Mouse (Mus musculus): ENCODE data around the gene Leo1.
"Not testable (repeated sequence)": the region's sequence is repeated elsewhere in the genome, so short reads cannot be mapped to it uniquely, and the experiment has no call there.

The Leo1 gene

GRCm38 (mm10) chr9:75427366-75428273 lies 13.7 kb upstream of the Leo1 start:
- DNase-seq: peak; percentile 57

- DNase-seq: no peak
Measured at GRCm38 (mm10) chr9:75428274-75428600, 13.1 kb upstream of the Leo1 start.

DNA sequence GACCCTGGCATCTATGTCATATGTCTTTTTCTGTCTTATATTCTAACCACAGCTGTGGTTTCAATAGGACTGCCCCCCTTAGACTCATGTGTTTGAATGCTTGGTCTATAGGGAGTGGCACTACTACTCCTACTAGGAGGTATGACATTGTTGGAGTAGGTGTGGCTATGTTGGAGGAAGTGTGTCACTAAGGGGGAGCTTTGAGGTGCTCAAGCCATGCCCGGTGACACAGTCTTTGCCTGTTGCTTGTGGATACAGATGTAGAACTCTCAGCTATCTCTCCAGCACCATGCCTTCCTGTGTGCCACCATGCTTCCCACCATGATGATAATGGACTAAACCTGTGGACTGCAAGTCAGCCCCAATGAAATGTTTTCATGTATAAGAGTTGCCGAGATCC lies 12.3 kb upstream of the Leo1 start:
- DNase-seq: no peak

- no peak for DNase-seq
Measured at GRCm38 (mm10) chr9:75429657-75430056, 11.7 kb upstream of the Leo1 start.

DNA sequence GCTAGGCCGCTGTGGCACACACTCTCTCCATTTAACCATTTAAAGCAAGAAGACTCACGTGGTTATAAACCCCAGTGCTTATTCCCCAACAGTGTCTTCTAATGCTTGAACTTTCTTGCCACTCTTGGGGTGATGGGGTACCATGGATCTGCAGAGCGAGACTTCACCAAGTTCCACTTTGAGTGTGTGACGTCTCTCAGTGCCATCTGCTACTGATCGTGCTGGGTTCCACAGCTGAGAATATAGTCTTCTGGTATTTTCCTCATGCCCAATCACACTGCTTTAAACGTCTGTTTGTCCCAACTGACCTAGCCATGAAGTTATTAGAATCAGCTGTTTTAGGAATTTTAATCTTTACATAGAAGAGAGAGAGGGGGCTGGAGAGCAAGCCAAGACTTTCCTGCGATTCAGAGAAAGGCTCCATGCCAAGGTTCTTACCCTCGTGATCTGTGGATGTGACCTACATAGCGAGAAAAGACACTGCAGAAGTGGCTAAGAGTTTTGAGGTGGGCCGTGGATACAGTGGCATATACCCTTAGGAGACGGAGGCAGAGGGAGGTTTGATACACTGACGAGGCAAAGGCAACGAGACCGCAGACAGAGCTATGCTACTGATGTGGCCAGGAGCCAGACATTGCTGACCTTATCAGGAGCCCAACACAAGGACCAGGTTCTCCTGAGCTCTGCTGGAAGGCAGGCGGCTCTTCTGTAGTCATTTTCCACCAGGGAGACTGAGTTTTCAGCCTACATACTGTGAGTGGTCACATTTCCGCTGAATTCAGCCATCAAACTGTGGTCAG lies 10.3 kb upstream of the Leo1 start:
- DNase-seq: no peak

GRCm38 (mm10) chr9:75432694-75433093 lies 8.6 kb upstream of the Leo1 start:
- DNase-seq: no peak

GRCm38 (mm10) chr9:75434172-75434793 lies 7.0 kb upstream of the Leo1 start:
- peak; percentile 92 for DNase-seq

DNA sequence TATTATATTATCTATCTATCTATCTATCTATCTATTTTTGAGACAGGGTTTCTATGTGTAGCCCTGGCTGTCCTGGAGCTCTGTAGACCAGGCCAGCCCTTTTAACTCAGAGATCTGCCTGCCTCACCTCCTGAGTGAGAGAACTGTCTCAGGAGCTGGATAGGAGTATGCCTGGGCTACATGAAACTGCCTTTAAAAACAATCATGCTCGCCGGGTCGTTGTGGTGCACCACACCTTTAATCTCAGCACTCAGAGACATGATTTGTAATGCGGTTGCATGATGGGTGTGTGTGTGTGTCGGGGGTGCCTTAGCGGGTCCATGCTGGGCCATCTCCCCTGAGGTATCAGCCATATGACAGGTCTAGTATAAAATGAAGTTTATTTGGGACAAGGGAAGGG lies 6.5 kb upstream of the Leo1 start:
- DNase-seq: no peak

- peak; percentile 34 for DNase-seq
Measured at GRCm38 (mm10) chr9:75435291-75435690, 6.0 kb upstream of the Leo1 start.

GRCm38 (mm10) chr9:75435918-75436317 lies 5.4 kb upstream of the Leo1 start:
- DNase-seq: peak; percentile 96

GRCm38 (mm10) chr9:75437653-75438385 lies 3.5 kb upstream of the Leo1 start:
- DNase-seq: peak; percentile 65

GRCm38 (mm10) chr9:75441691-75442131 lies 387 bp downstream of the Leo1 start:
- DNase-seq: no peak

DNA sequence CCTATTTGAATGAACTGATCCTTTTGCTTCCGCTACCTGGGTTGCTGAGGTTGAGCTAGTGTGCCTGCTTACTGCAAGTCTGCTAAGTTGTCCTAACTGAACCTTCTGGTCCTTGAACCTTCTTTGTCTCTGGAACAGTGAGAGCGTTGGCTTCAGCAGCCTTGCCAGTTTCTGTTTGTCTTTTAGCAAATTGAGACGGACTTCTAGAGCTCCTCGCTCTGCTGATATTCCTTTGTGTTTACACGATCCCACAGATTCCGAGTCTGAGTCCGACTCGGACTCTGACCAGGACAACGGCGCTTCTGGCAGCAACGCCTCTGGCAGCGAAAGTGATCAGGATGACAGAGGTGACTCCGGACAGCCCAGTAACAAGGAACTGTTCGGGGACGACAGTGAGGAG lies 3.7 kb downstream of the Leo1 start:
- DNase-seq: no peak

GRCm38 (mm10) chr9:75446574-75446973 lies 5.2 kb downstream of the Leo1 start:
- DNase-seq: not testable (repeated sequence)

- no peak for DNase-seq
Measured at GRCm38 (mm10) chr9:75448021-75448420, 6.7 kb downstream of the Leo1 start.

DNA sequence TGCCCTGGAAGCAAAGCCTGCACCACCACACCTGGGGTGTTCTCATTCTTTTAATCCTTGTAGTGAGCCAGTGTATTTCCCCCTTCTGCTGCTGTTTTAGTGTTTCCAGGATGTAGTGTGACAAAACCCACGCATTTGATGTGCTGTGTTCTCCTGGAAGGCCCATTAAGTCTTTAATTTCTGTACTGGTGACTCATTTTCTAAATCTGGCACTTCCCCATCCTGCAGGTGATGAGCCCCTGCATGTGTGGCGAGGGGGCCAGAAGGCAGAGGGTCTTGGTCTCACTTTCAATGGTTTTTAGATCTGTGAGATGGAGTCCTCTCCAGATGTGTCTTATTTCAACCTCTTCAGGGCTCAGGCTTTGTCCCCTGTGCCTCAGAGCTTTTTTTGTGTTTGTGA lies 12.7 kb downstream of the Leo1 start:
- DNase-seq: no peak

DNA sequence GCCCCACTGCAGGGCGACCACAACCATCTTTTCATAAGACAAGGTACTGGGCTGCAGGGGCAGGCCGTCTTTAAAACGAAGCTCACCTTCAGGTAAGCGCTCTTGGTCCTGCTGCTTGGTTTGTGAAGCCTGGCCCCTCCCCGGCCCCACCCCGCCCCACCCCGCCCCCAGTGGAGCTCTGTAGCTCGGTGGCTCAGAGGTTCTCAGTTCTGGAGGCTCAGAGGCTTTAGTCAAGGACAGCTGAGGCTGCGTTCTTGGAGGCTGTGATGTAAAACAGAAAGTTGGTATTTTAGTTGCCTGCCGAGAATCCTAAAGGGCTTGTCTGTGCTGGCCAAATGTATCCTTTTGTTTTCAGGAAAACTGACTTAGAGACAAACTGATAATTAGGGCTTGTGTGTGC lies 14.4 kb downstream of the Leo1 start:
- no peak for DNase-seq

GRCm38 (mm10) chr9:75463050-75463660 lies 21.8 kb downstream of the Leo1 start:
- DNase-seq: no peak

GRCm38 (mm10) chr9:75465856-75466255 lies 24.5 kb downstream of the Leo1 start:
- no peak for DNase-seq

DNA sequence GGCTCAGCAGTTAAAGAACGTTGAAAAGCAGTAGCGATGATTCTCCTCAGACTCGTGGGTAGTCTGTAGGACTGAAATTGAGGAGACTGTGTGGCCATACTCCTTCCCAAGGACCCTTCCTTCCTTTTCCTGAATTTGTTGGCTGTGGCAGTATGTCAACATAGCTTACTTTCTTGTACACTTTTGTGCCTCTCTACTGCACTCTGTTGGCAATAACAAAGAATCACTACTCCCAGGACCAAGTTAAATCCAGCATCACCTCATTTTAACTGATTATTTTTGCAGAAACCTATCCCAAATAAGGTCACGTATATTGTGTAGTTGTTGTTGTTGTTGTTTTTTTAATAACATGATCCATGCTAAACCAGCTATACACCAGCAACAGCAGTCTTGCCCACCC lies 25.3 kb downstream of the Leo1 start:
- no peak for DNase-seq

DNA sequence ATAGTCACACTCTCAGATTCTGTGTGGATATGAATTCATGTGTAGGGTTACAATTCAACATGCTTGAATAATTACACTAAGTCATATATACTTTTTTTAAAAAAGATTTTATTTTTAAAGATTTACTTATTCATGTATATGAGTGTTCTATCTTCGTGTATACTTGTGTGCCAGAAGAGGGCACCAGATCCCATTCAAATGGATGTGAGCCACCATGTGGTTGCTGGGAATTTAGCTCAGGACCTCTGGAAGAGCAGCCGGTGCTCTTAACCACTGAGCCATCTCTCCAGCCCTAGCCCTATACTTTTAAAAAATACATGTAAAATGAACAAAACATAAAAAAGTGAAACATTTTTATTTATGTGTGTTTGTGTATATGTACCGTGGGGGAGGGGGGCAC lies 26.3 kb downstream of the Leo1 start:
- no peak for DNase-seq

GRCm38 (mm10) chr9:75468297-75468696 lies 27.0 kb downstream of the Leo1 start:
- peak; percentile 33 for DNase-seq

All from lung, postnatal 10 days (tissue).